Mouse (Mus musculus): ENCODE results near the gene 1700109H08Rik. TPM values are rescaled to one million over a fixed set of nuclear protein-coding genes. Genes with fewer than 3 reads are reported as not detected.
"Not testable (repeated sequence)": the region's sequence is repeated elsewhere in the genome, so short reads cannot be mapped to it uniquely, and the experiment has no call there.

Gene 1700109H08Rik
- total and polyA plus RNA-seq, 2 experiments from 2014 or later = 0.68 to 5.6 TPM

DNA sequence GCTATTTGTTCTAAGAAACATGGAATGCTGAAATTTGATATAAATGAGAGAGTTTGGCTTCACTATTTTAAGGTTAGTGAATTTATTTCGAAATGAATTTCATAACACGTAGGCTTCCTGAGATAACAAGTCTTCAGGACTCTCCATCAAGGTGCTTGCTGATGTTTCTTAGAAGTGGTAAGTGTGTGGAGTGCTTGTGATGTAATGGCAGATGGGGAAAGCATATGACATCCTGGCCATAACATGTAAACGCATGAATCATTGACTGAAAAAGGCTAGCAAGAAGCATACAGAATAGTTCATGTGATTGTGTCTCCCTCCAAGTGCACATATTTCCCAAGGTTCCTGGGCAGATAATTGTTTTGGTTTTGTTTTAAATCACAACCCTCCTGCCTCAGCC, 29.4 kb downstream of the 1700109H08Rik start:
- Histone ChIP-seq H3K4me3 (ENCODE audit: low read depth, low read length) (no peak overlapping the region), H3K4me1 (ENCODE audit: control insufficient read depth, insufficient read depth) (peaks cover 4% of the 10 kb centered on the region; the same call in 1 of the 2 replicates), H3K27me3 (ENCODE audit: control insufficient read depth, insufficient read depth, low read length) (no peaks in the 10 kb centered on the region), H3K27ac (ENCODE audit: low read depth) (no peak overlapping the region), H3K9me3 (replicated peaks; ENCODE audit: control insufficient read depth, low read length) (no peaks in the 10 kb centered on the region), H3K36me3 (replicated peaks; ENCODE audit: control insufficient read depth, insufficient read depth, low read length) (peaks cover 12% of the 10 kb centered on the region), H3K9ac (replicated peaks; ENCODE audit: low read depth, low read length) (no peak overlapping the region), H3K4me2 (ENCODE audit: low read depth, low read length) (no peak overlapping the region)
- no peak for DNase-seq (ENCODE audit: low spot score)
- ATAC-seq (ENCODE audit: insufficient read depth, low read depth) = no peak
- no peak for TF ChIP-seq EP300 (IDR thresholded peaks at IDR 0.05; ENCODE audit: low read depth)
- TF ChIP-seq CTCF (IDR thresholded peaks at IDR 0.05; ENCODE audit: low read depth) = no peak
- 87% methylated on average over 3 of the region's 3 CpGs for WGBS

DNA sequence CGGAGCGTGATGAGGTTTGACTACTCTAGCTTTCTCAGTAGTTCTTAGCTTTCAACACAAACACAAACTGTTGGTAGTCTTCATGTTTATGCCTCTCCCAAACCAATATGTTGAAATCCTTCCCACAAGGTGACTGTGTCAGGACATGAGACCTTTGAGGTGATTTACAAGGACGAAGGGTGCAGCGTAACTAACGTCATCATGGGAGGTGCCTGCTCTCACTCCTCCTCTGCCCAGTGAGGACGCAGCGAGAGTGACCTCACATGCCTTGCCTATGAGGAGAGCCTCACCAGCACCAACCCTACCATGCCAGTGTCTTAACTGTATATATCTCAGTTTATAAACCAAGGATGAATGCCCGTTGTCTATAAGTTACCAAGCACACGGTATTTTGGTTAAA, 35.7 kb downstream of the 1700109H08Rik start:
- ATAC-seq (ENCODE audit: insufficient read depth, low read depth) (no peak), DNase-seq (ENCODE audit: low spot score) (no peak)
- Histone ChIP-seq H3K4me2 (ENCODE audit: low read depth, low read length) (no peak overlapping the region), H3K9ac (replicated peaks; ENCODE audit: low read depth, low read length) (no peak overlapping the region), H3K27ac (ENCODE audit: low read depth) (no peak overlapping the region), H3K9me3 (replicated peaks; ENCODE audit: control insufficient read depth, low read length) (no peaks in the 10 kb centered on the region), H3K4me3 (ENCODE audit: low read depth, low read length) (no peak overlapping the region), H3K27me3 (ENCODE audit: control insufficient read depth, insufficient read depth, low read length) (no peaks in the 10 kb centered on the region), H3K36me3 (replicated peaks; ENCODE audit: control insufficient read depth, insufficient read depth, low read length) (peaks cover 47% of the 10 kb centered on the region), H3K4me1 (ENCODE audit: control insufficient read depth, insufficient read depth) (no peaks in the 10 kb centered on the region)
- TF ChIP-seq EP300 (IDR thresholded peaks at IDR 0.05; ENCODE audit: low read depth) (no peak), CTCF (IDR thresholded peaks at IDR 0.05; ENCODE audit: low read depth) (no peak)
- WGBS = 92% methylated on average over 9 of the region's 9 CpGs

GRCm38 (mm10) chr5:3609241-3609640, 37.9 kb downstream of the 1700109H08Rik start:
- no peak overlapping the region for H3K4me3 ChIP-seq (ENCODE audit: low read depth, low read length)
- DNase-seq (ENCODE audit: low spot score) = no peak
- no peak overlapping the region for H3K27ac ChIP-seq (ENCODE audit: low read depth)
- no peaks in the 10 kb centered on the region for H3K9me3 ChIP-seq (replicated peaks; ENCODE audit: control insufficient read depth, low read length)
- H3K36me3 ChIP-seq (replicated peaks; ENCODE audit: control insufficient read depth, insufficient read depth, low read length) = peaks cover 55% of the 10 kb centered on the region
- no peaks in the 10 kb centered on the region for H3K27me3 ChIP-seq (ENCODE audit: control insufficient read depth, insufficient read depth, low read length)
- no peak overlapping the region for H3K4me2 ChIP-seq (ENCODE audit: low read depth, low read length)
- WGBS = 95% methylated on average over 7 of the region's 7 CpGs
- no peak for ATAC-seq (ENCODE audit: insufficient read depth, low read depth)
- TF ChIP-seq EP300 (IDR thresholded peaks at IDR 0.05; ENCODE audit: low read depth) (no peak), CTCF (IDR thresholded peaks at IDR 0.05; ENCODE audit: low read depth) (no peak)
- H3K9ac ChIP-seq (replicated peaks; ENCODE audit: low read depth, low read length) = no peak overlapping the region
- H3K4me1 ChIP-seq (ENCODE audit: control insufficient read depth, insufficient read depth) = no peaks in the 10 kb centered on the region

DNA sequence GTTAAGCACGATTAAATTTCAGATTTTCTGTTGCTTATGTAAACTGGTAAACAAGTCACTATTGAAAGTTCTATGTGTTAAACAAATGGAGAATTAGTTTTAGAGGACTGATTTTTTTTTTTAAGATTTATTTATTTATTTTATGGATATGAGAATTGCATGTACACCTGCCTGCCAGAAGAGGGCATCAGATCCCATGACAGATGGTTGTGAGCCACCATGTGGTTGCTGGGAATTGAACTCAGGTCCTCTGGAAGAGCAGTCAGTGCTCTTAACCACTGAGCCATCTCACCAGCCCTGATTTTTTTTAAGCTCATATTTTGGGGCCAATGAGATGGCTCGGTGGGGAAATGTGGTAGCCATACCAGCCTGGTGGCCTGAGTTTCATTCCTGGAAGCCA, 40.5 kb downstream of the 1700109H08Rik start:
- not testable (repeated sequence) for H3K4me3 ChIP-seq (ENCODE audit: low read depth, low read length); H3K27me3 ChIP-seq (ENCODE audit: control insufficient read depth, insufficient read depth, low read length); H3K9ac ChIP-seq (replicated peaks; ENCODE audit: low read depth, low read length); H3K4me2 ChIP-seq (ENCODE audit: low read depth, low read length); ATAC-seq (ENCODE audit: insufficient read depth, low read depth); DNase-seq (ENCODE audit: low spot score); H3K27ac ChIP-seq (ENCODE audit: low read depth); H3K4me1 ChIP-seq (ENCODE audit: control insufficient read depth, insufficient read depth); H3K9me3 ChIP-seq (replicated peaks; ENCODE audit: control insufficient read depth, low read length)
- 91% methylated on average over 2 of the region's 2 CpGs for WGBS
- peaks cover 54% of the 10 kb centered on the region for H3K36me3 ChIP-seq (replicated peaks; ENCODE audit: control insufficient read depth, insufficient read depth, low read length)

DNA sequence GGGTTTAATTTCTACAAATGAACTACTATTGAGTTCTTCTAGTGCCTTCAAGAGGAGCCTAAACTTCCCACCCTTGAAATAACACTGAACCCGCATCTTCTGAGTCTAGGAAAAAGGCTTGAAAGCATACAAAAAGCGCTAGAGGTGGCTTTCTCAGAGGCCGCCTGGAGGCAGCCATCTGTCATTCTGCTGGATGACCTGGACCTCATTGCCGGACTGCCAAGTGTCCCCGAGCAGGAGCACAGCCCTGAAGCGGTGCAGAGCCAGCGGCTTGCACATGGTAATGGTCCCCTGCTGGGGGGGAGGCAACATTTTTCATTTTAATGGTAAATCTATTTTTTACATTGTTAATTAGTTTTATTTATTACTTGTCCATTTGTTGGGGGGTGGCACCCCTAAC, 49.1 kb downstream of the 1700109H08Rik start:
- TF ChIP-seq CTCF (IDR thresholded peaks at IDR 0.05; ENCODE audit: low read depth) (no peak), EP300 (IDR thresholded peaks at IDR 0.05; ENCODE audit: low read depth) (no peak)
- Histone ChIP-seq H3K4me1 (ENCODE audit: control insufficient read depth, insufficient read depth) (no peaks in the 10 kb centered on the region), H3K4me2 (ENCODE audit: low read depth, low read length) (no peak overlapping the region), H3K9me3 (replicated peaks; ENCODE audit: control insufficient read depth, low read length) (no peaks in the 10 kb centered on the region), H3K9ac (replicated peaks; ENCODE audit: low read depth, low read length) (no peak overlapping the region), H3K4me3 (ENCODE audit: low read depth, low read length) (no peak overlapping the region), H3K36me3 (replicated peaks; ENCODE audit: control insufficient read depth, insufficient read depth, low read length) (peaks cover 58% of the 10 kb centered on the region), H3K27me3 (ENCODE audit: control insufficient read depth, insufficient read depth, low read length) (no peaks in the 10 kb centered on the region), H3K27ac (ENCODE audit: low read depth) (no peak overlapping the region)
- 88% methylated on average over 7 of the region's 7 CpGs for WGBS
- DNase-seq (ENCODE audit: low spot score) = no peak
- ATAC-seq (ENCODE audit: insufficient read depth, low read depth) = no peak

- Histone ChIP-seq H3K36me3 (replicated peaks; ENCODE audit: control insufficient read depth, insufficient read depth, low read length) (peaks cover 56% of the 10 kb centered on the region), H3K27ac (ENCODE audit: low read depth) (no peak overlapping the region), H3K4me3 (ENCODE audit: low read depth, low read length) (no peak overlapping the region), H3K9ac (replicated peaks; ENCODE audit: low read depth, low read length) (no peak overlapping the region), H3K4me2 (ENCODE audit: low read depth, low read length) (no peak overlapping the region), H3K4me1 (ENCODE audit: control insufficient read depth, insufficient read depth) (no peaks in the 10 kb centered on the region), H3K27me3 (ENCODE audit: control insufficient read depth, insufficient read depth, low read length) (no peaks in the 10 kb centered on the region), H3K9me3 (replicated peaks; ENCODE audit: control insufficient read depth, low read length) (no peaks in the 10 kb centered on the region)
- TF ChIP-seq EP300 (IDR thresholded peaks at IDR 0.05; ENCODE audit: low read depth) (no peak), CTCF (IDR thresholded peaks at IDR 0.05; ENCODE audit: low read depth) (no peak)
- DNase-seq (ENCODE audit: low spot score) (no peak), ATAC-seq (ENCODE audit: insufficient read depth, low read depth) (no peak)
- 89% methylated on average over 5 of the region's 5 CpGs for WGBS
Measured at GRCm38 (mm10) chr5:3630055-3630454, 58.7 kb downstream of the 1700109H08Rik start.
